Mouse (Mus musculus): ENCODE measurements around the gene Ezr.

GRCm38 (mm10) chr17:6766823-6767222 is 15.8 kb downstream of the Ezr start:
- TF ChIP-seq CTCF (IDR thresholded peaks at IDR 0.05; ENCODE audit: borderline replicate concordance, extremely low read depth, insufficient read depth, insufficient read length) (no peak), POLR2A (IDR thresholded peaks at IDR 0.05; ENCODE audit: borderline replicate concordance, extremely low read depth, insufficient read depth, insufficient read length, poor library complexity, severe bottlenecking) (no peak)

Measured in brain, embryonic 14.5 days (tissue).